Mouse (Mus musculus) fibroblast of lung, adult 2 months (primary cell): ENCODE results near the gene Alg2.
A peak's percentile ranks its signal among the peaks of the same experiment; 100 is the strongest.

Experiments
- DNase-seq: peaks from one replicate; pipeline ENCODE4 v3.0.0-alpha.2; 2011; ENCODE audit warnings: low read depth

Alg2 gene

GRCm38 (mm10) chr4:47449586-47450522, 24.3 kb downstream of the Alg2 start:
- DNase-seq: no peak

GRCm38 (mm10) chr4:47449116-47449515, 25.0 kb downstream of the Alg2 start:
- no peak for DNase-seq

DNA sequence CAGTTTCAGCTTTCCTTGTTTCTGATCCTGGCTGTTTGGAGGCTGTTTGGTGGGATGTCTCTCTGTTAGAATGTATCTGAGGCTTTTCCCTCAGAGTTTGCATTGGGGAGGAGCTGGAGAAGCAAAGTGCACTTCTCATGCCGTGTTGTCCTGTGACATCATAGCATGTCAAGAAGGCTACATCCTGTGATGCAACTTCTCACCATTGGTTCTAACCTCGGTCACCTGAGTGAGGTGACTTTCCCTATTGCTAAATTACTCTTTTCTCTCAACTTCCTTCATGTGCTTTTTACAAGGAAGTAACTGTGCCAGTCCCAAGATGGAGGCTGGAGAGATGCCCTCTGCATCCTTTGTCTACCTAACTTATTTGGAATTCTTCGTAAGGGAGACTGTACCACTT, 25.6 kb downstream of the Alg2 start:
- DNase-seq: no peak

DNA sequence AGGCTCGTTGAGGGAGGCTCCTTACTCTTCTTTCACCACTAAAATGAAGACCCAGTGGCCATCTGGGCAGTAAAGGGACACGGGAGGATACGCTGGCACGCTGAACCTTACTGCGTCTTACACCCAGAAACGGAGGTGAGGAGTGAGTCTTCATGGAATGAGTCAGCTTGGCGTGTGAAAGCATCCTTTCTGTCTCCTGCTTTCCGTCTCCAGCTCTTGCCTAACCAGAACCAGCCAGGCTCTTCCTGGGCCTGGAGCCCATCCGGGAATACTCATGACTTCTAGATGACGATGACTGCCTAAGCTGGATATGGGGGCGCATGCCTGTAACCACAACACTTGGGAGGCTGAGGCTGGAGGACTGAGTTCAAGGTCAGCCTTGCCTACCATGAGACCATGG, 33.2 kb downstream of the Alg2 start:
- no peak for DNase-seq

DNA sequence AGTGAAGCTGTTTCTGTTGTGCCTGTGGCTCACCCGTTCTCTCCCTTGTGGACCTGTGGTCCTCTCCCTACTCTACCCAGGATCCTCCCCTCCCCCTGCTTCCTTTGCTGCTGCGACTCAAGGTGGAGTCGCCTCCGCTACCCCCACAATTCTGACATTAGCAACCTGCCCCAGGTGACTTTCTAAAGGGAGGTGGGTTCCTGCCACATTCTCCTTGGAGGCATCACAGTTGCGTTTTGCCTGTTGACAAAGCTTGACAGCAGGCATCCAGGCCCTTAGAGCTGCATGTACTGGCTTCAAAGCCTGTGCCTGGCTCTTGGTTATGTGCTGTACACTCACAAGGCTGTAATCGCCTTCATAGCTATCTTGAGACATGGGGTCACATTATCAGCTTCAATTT, 35.2 kb downstream of the Alg2 start:
- no peak for DNase-seq

- DNase-seq: peak; percentile 58
These were observed 36.5 kb downstream of the Alg2 start for GRCm38 (mm10) chr4:47437365-47438340.

- DNase-seq: no peak
These were observed 38.4 kb downstream of the Alg2 start for GRCm38 (mm10) chr4:47435566-47436360.

- no peak for DNase-seq
These were observed 39.0 kb downstream of the Alg2 start for GRCm38 (mm10) chr4:47435131-47435530.

DNA sequence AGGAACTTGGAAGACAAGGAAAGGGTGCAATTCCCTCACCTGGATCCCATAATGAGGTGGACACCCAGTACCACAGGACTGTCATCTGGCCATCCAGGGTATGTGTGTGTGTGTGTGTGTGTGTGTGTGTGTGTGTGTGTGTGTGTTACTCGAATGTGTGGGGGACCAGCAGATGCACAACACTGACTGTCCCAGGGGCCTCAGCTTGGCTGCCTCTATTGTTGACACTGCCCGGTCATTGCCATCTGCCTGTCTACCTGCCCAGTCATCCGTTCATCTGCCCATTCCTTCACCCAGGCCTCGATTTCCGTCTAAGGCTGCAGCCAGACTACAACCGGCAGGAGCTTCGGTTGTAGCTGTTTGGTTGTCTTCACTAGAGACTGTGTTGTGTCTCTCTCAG, 41.4 kb downstream of the Alg2 start:
- DNase-seq: no peak

DNA sequence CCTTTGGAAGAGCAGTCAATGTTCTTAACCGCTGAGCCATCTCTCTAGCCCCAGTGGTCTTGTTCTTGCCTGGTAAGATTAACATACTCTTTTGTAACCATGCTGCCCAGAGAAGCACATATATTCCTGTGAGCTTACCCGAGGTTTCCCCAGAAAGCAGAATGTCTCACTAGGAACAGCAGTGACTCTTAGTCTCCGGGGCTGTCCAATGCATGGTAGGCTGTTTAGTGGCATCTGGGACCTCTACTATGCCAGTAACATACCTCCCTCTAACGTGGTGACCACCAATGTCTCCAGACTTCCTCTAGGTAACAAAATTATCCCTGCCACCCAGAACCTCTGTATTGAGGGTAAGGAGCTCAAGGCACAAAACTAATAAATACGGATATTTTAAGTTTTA, 43.1 kb downstream of the Alg2 start:
- DNase-seq: no peak

GRCm38 (mm10) chr4:47430557-47430956, 43.6 kb downstream of the Alg2 start:
- DNase-seq: no peak

GRCm38 (mm10) chr4:47427606-47428005, 46.5 kb downstream of the Alg2 start:
- no peak for DNase-seq

DNA sequence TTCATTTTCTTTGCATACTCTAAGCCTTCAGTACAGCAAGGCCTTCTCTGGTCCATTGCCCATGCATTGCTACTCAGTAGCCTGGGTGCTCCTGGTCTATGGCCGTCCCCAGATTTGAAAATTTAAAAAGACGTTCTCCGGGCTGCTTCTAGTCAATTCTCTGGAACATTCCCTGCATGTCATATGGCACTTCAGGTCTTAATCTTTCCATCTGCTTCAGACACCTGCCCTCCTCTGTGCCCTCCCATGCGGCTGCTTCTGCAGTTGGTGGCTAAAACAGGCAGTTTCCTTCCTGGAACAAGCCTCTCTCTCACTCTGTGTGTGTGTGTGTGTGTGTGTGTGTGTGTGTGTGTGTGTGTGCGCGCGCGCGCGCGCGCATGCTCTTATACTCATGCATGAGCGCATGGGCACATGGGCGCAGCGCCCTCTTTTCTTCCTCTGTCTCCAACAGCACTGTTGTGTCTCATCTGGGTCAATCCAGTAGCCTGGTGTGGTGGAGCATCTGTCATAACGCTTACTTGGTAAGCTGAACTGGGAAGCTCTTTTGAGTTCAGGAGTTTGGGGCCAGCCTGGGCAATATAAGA, 48.8 kb downstream of the Alg2 start:
- DNase-seq: no peak

GRCm38 (mm10) chr4:47424376-47424775, 49.8 kb downstream of the Alg2 start:
- no peak for DNase-seq

DNA sequence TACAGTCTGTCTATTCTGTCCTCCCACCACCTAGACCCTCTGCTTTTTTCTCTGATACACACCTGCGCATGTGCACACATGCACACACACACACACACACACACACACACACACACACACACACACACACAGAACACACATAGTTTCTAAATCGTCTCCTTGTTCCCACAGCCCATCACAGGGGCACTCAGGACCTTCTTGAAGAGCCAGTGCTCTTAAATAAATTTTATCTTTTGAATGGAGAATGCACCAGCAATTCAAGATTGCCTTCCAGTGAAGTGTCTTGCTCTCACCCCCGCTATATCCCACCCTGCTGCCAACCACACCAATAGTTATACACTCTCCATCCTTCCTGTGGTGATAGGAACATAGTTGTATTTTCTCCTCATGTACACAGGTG, 51.2 kb downstream of the Alg2 start:
- DNase-seq: no peak

DNA sequence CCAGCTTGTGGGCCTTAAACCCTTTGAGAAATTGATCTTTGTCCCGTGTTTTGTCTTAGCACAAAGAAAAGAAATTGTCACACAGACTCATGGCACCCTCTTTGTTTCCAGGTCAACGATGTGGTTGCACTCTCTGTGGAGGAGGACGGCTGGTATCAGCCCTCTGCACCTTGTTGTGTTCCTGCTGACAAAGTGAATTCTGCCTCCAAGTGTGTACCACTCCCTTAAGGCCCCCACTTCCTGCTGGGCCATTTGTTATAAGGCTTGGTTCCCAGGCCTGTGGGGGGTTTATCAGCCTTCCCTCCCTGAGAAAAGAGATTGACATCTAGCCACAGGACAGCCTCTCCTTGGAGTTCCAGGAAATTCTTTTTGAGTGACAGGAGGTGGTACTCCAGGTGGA, 51.9 kb downstream of the Alg2 start:
- no peak for DNase-seq

- no peak for DNase-seq
These were observed 53.9 kb downstream of the Alg2 start for GRCm38 (mm10) chr4:47420191-47420590.

- DNase-seq: no peak
These were observed 54.7 kb downstream of the Alg2 start for GRCm38 (mm10) chr4:47419268-47419973.

GRCm38 (mm10) chr4:47417871-47418270, 56.3 kb downstream of the Alg2 start:
- DNase-seq: no peak
